Mouse (Mus musculus): ENCODE results near the gene Med31. TPM values are rescaled to one million over a fixed set of nuclear protein-coding genes. Genes with fewer than 3 reads are reported as not detected.
"Not testable (repeated sequence)": the region's sequence is repeated elsewhere in the genome, so short reads cannot be mapped to it uniquely, and the experiment has no call there.

The Med31 gene
- polyA plus RNA-seq, 1 experiment from 2014 or later = 45.6 TPM

DNA sequence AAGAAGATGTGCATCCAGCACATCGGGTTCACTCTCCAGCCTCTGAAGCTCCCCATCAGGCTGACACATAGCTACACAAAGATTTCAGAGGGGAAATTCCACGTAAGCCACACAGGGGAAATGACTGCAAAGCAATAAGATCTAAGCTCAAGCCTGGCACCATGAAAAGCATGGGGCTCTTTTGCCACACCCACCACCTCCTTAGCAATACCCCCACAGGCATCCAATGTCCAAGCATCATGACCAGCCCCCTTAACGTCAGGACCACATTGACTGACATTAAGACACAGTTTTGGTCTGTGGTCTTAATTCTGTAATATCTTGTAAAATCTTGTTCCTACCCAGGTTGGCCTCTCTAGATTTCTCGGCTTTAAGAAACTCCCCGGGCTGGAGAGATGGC lies 34.8 kb downstream of the Med31 start:
- no peaks in the 10 kb centered on the region for H3K27me3 ChIP-seq (ENCODE audit: control insufficient read depth, insufficient read depth, low read length)
- no peak overlapping the region for H3K27ac ChIP-seq (ENCODE audit: low read depth, low read length)
- ATAC-seq (ENCODE audit: low FRiP score, low TSS enrichment) = no peak
- H3K36me3 ChIP-seq (ENCODE audit: control insufficient read depth, insufficient read depth, low read length) = peaks cover 38% of the 10 kb centered on the region
- H3K4me3 ChIP-seq (ENCODE audit: low read length) = no peak overlapping the region
- 88% methylated on average over 5 of the region's 5 CpGs for WGBS
- H3K4me2 ChIP-seq (replicated peaks; ENCODE audit: low read depth, low read length) = no peak overlapping the region
- no peak overlapping the region for H3K9ac ChIP-seq (ENCODE audit: low read depth, low read length)
- H3K9me3 ChIP-seq (ENCODE audit: control insufficient read depth, low read length) = no peaks in the 10 kb centered on the region
- H3K4me1 ChIP-seq (ENCODE audit: control insufficient read depth, insufficient read depth, low read length) = no peaks in the 10 kb centered on the region

GRCm38 (mm10) chr11:72176553-72176952 lies 38.8 kb downstream of the Med31 start:
- WGBS = 76% methylated on average over 3 of the region's 3 CpGs
- Histone ChIP-seq H3K4me2 (replicated peaks; ENCODE audit: low read depth, low read length) (no peak overlapping the region), H3K9me3 (ENCODE audit: control insufficient read depth, low read length) (no peaks in the 10 kb centered on the region), H3K27me3 (ENCODE audit: control insufficient read depth, insufficient read depth, low read length) (no peaks in the 10 kb centered on the region), H3K9ac (ENCODE audit: low read depth, low read length) (no peak overlapping the region), H3K4me3 (ENCODE audit: low read length) (no peak overlapping the region), H3K36me3 (ENCODE audit: control insufficient read depth, insufficient read depth, low read length) (peaks cover 58% of the 10 kb centered on the region), H3K27ac (ENCODE audit: low read depth, low read length) (no peak overlapping the region), H3K4me1 (ENCODE audit: control insufficient read depth, insufficient read depth, low read length) (no peaks in the 10 kb centered on the region)
- ATAC-seq (ENCODE audit: low FRiP score, low TSS enrichment) = no peak

GRCm38 (mm10) chr11:72175966-72176365 lies 39.4 kb downstream of the Med31 start:
- WGBS = 88% methylated on average over 5 of the region's 5 CpGs
- no peak for ATAC-seq (ENCODE audit: low FRiP score, low TSS enrichment)
- Histone ChIP-seq H3K4me1 (ENCODE audit: control insufficient read depth, insufficient read depth, low read length) (no peaks in the 10 kb centered on the region), H3K27ac (ENCODE audit: low read depth, low read length) (no peak overlapping the region), H3K4me2 (replicated peaks; ENCODE audit: low read depth, low read length) (no peak overlapping the region), H3K36me3 (ENCODE audit: control insufficient read depth, insufficient read depth, low read length) (peaks cover 55% of the 10 kb centered on the region), H3K27me3 (ENCODE audit: control insufficient read depth, insufficient read depth, low read length) (no peaks in the 10 kb centered on the region), H3K4me3 (ENCODE audit: low read length) (no peak overlapping the region), H3K9me3 (ENCODE audit: control insufficient read depth, low read length) (no peaks in the 10 kb centered on the region), H3K9ac (ENCODE audit: low read depth, low read length) (no peak overlapping the region)

DNA sequence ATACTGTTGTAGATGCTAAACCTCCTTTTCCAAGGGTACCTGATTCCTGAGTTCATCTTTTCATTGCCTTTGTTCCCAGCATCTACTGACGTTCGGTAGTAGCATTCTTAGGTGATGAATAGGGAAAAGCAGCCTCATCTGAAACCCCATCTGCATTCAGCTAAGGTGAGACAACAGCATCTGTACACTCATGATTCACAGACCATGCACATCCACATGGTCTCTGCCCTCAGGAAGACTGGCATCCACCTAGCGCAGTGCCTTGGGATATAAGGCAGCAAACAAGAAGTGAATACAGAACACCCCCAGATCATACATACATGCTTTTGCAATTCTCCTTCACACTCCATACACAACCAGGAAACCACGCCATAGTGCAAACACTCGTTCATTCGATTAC lies 40.7 kb downstream of the Med31 start:
- no peak overlapping the region for H3K4me3 ChIP-seq (ENCODE audit: low read length)
- WGBS = 89% methylated on average over 6 of the region's 6 CpGs
- no peaks in the 10 kb centered on the region for H3K4me1 ChIP-seq (ENCODE audit: control insufficient read depth, insufficient read depth, low read length)
- peaks cover 55% of the 10 kb centered on the region for H3K36me3 ChIP-seq (ENCODE audit: control insufficient read depth, insufficient read depth, low read length)
- no peak overlapping the region for H3K9ac ChIP-seq (ENCODE audit: low read depth, low read length)
- H3K27ac ChIP-seq (ENCODE audit: low read depth, low read length) = no peak overlapping the region
- H3K27me3 ChIP-seq (ENCODE audit: control insufficient read depth, insufficient read depth, low read length) = no peaks in the 10 kb centered on the region
- no peak for ATAC-seq (ENCODE audit: low FRiP score, low TSS enrichment)
- H3K9me3 ChIP-seq (ENCODE audit: control insufficient read depth, low read length) = no peaks in the 10 kb centered on the region
- H3K4me2 ChIP-seq (replicated peaks; ENCODE audit: low read depth, low read length) = no peak overlapping the region

GRCm38 (mm10) chr11:72173506-72173905 lies 41.9 kb downstream of the Med31 start:
- no peak for ATAC-seq (ENCODE audit: low FRiP score, low TSS enrichment)
- Histone ChIP-seq H3K27ac (ENCODE audit: low read depth, low read length) (no peak overlapping the region), H3K36me3 (ENCODE audit: control insufficient read depth, insufficient read depth, low read length) (peaks cover 57% of the 10 kb centered on the region), H3K9ac (ENCODE audit: low read depth, low read length) (no peak overlapping the region), H3K4me2 (replicated peaks; ENCODE audit: low read depth, low read length) (no peak overlapping the region), H3K4me3 (ENCODE audit: low read length) (no peak overlapping the region), H3K9me3 (ENCODE audit: control insufficient read depth, low read length) (no peaks in the 10 kb centered on the region), H3K27me3 (ENCODE audit: control insufficient read depth, insufficient read depth, low read length) (no peaks in the 10 kb centered on the region), H3K4me1 (ENCODE audit: control insufficient read depth, insufficient read depth, low read length) (no peaks in the 10 kb centered on the region)
- WGBS = 83% methylated on average over 5 of the region's 5 CpGs

DNA sequence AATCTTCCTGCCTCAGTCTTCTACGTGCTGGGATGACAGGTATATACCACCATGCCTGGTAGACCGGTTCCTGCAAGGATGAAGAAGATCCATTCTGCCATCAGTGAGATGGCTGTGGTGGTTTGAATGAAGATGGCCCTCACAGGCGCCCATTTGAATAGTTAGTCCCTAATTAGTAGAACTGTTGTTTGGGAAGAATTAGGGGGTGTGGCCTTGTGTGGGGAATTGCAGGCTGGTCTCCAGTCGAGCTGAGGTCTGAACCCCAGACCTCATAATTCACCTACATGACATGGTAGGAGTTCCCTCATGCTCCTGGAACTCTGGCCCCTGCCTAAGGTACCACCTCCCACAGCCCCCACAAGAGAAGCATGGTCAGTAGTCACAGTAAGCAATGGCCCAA lies 43.5 kb downstream of the Med31 start:
- H3K9ac ChIP-seq (ENCODE audit: low read depth, low read length); H3K4me2 ChIP-seq (replicated peaks; ENCODE audit: low read depth, low read length); ATAC-seq (ENCODE audit: low FRiP score, low TSS enrichment); H3K27me3 ChIP-seq (ENCODE audit: control insufficient read depth, insufficient read depth, low read length); H3K4me3 ChIP-seq (ENCODE audit: low read length); H3K4me1 ChIP-seq (ENCODE audit: control insufficient read depth, insufficient read depth, low read length); H3K27ac ChIP-seq (ENCODE audit: low read depth, low read length); H3K9me3 ChIP-seq (ENCODE audit: control insufficient read depth, low read length): not testable (repeated sequence)
- 61% methylated on average over 4 of the region's 4 CpGs for WGBS
- peaks cover 59% of the 10 kb centered on the region for H3K36me3 ChIP-seq (ENCODE audit: control insufficient read depth, insufficient read depth, low read length)

DNA sequence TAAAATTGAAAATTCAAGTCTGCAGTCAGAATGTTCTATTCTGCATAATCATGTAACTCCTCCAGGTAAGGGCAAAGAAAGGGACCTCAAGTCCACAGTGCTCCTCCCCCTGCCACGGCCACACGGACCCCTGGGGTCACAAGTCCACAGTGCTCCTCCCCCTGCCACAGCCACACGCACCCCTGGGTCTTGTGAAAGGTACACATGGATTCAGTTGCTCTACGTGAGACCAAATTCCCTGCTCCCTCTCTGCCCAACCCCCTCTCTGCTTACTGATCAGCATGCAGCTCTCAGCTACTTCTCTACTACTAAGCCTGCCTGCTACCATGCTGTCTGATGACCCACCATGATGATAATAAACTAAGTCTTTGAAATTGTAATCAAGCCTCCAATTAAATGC lies 45.5 kb downstream of the Med31 start:
- H3K36me3 ChIP-seq (ENCODE audit: control insufficient read depth, insufficient read depth, low read length) = peaks cover 56% of the 10 kb centered on the region

GRCm38 (mm10) chr11:72163198-72163597 lies 52.2 kb downstream of the Med31 start:
- H3K36me3 ChIP-seq (ENCODE audit: control insufficient read depth, insufficient read depth, low read length) = peaks cover 42% of the 10 kb centered on the region
- H3K9me3 ChIP-seq (ENCODE audit: control insufficient read depth, low read length) = no peaks in the 10 kb centered on the region
- H3K4me2 ChIP-seq (replicated peaks; ENCODE audit: low read depth, low read length) = no peak overlapping the region
- H3K27me3 ChIP-seq (ENCODE audit: control insufficient read depth, insufficient read depth, low read length) = no peaks in the 10 kb centered on the region
- no peak overlapping the region for H3K4me3 ChIP-seq (ENCODE audit: low read length)
- H3K27ac ChIP-seq (ENCODE audit: low read depth, low read length) = no peak overlapping the region
- 86% methylated on average over 2 of the region's 2 CpGs for WGBS
- no peak overlapping the region for H3K9ac ChIP-seq (ENCODE audit: low read depth, low read length)
- H3K4me1 ChIP-seq (ENCODE audit: control insufficient read depth, insufficient read depth, low read length) = no peaks in the 10 kb centered on the region
- ATAC-seq (ENCODE audit: low FRiP score, low TSS enrichment) = no peak

More for the DNA sequence above, 45.5 kb downstream of the Med31 start:
- 79% methylated on average over 4 of the region's 4 CpGs for WGBS
- no peaks in the 10 kb centered on the region for H3K27me3 ChIP-seq (ENCODE audit: control insufficient read depth, insufficient read depth, low read length)
- no peak overlapping the region for H3K9ac ChIP-seq (ENCODE audit: low read depth, low read length)
- no peak for ATAC-seq (ENCODE audit: low FRiP score, low TSS enrichment)
- no peak overlapping the region for H3K4me3 ChIP-seq (ENCODE audit: low read length)
- H3K9me3 ChIP-seq (ENCODE audit: control insufficient read depth, low read length) = no peaks in the 10 kb centered on the region
- H3K27ac ChIP-seq (ENCODE audit: low read depth, low read length) = no peak overlapping the region
- H3K4me2 ChIP-seq (replicated peaks; ENCODE audit: low read depth, low read length) = no peak overlapping the region
- H3K4me1 ChIP-seq (ENCODE audit: control insufficient read depth, insufficient read depth, low read length) = no peaks in the 10 kb centered on the region

Measured in kidney, embryonic 14.5 days (tissue).